Mouse (Mus musculus): ENCODE measurements around the gene Psme3.
A peak's percentile ranks its signal among the peaks of the same experiment; 100 is the strongest.

The Psme3 gene

GRCm38 (mm10) chr11:101315665-101316500, at the start of gene Psme3:
Gene Psme3 (plus strand): TSS chr11:101316213.
- DNase-seq (ENCODE audit: low spot score in 2 of 2), result peak; percentile 89

- no peak for DNase-seq (ENCODE audit: low spot score in 2 of 2)
Measured at GRCm38 (mm10) chr11:101269577-101270116, 46.4 kb upstream of the Psme3 start.

GRCm38 (mm10) chr11:101272446-101272845, 43.6 kb upstream of the Psme3 start:
- DNase-seq (ENCODE audit: low spot score in 2 of 2), result no peak

GRCm38 (mm10) chr11:101275309-101275708, 40.7 kb upstream of the Psme3 start:
- DNase-seq (ENCODE audit: low spot score in 2 of 2), result no peak

- DNase-seq (ENCODE audit: low spot score in 2 of 2), result no peak
Measured at GRCm38 (mm10) chr11:101276319-101277070, 39.5 kb upstream of the Psme3 start.

GRCm38 (mm10) chr11:101277381-101278222, 38.4 kb upstream of the Psme3 start:
- no peak for DNase-seq (ENCODE audit: low spot score in 2 of 2)

GRCm38 (mm10) chr11:101278223-101279192, 37.5 kb upstream of the Psme3 start, which contains the start of the genes Cntd1 and Coa3:
Gene Cntd1 (plus strand): TSS chr11:101279012.
Gene Coa3 (minus strand): TSS chr11:101279114.
- DNase-seq (ENCODE audit: low spot score in 2 of 2), result peak; percentile 58 to 74

- DNase-seq (ENCODE audit: low spot score in 2 of 2), result no peak
Measured at GRCm38 (mm10) chr11:101279193-101279569, 36.8 kb upstream of the Psme3 start.

GRCm38 (mm10) chr11:101280837-101281236, 35.2 kb upstream of the Psme3 start:
- DNase-seq (ENCODE audit: low spot score in 2 of 2), result no peak

GRCm38 (mm10) chr11:101282896-101283295, 33.1 kb upstream of the Psme3 start:
- DNase-seq (ENCODE audit: low spot score in 2 of 2), result no peak

- DNase-seq (ENCODE audit: low spot score in 2 of 2), result no peak
Measured at GRCm38 (mm10) chr11:101283805-101284204, 32.2 kb upstream of the Psme3 start.

GRCm38 (mm10) chr11:101287306-101287705, 28.7 kb upstream of the Psme3 start:
- DNase-seq (ENCODE audit: low spot score in 2 of 2), result no peak

- no peak for DNase-seq (ENCODE audit: low spot score in 2 of 2)
Measured at GRCm38 (mm10) chr11:101291231-101291630, 24.8 kb upstream of the Psme3 start.

GRCm38 (mm10) chr11:101295191-101295590, 20.8 kb upstream of the Psme3 start:
- no peak for DNase-seq (ENCODE audit: low spot score in 2 of 2)

- DNase-seq (ENCODE audit: low spot score in 2 of 2), result no peak
Measured at GRCm38 (mm10) chr11:101300881-101301280, 15.1 kb upstream of the Psme3 start.

GRCm38 (mm10) chr11:101301299-101302003, 14.6 kb upstream of the Psme3 start:
- DNase-seq (ENCODE audit: low spot score in 2 of 2), result no peak

GRCm38 (mm10) chr11:101302004-101302798, 13.8 kb upstream of the Psme3 start, which contains the start of gene Becn1:
Gene Becn1 (minus strand): TSS chr11:101302286.
- peak; percentile 90 to 97 for DNase-seq (ENCODE audit: low spot score in 2 of 2)

GRCm38 (mm10) chr11:101307744-101308143, 8.3 kb upstream of the Psme3 start:
- DNase-seq (ENCODE audit: low spot score in 2 of 2), result no peak

- no peak for DNase-seq (ENCODE audit: low spot score in 2 of 2)
Measured at GRCm38 (mm10) chr11:101311083-101311482, 4.9 kb upstream of the Psme3 start.

Data from frontal cortex, postnatal 25 days (tissue).